Mouse (Mus musculus) myocyte (in vitro differentiated cells): ENCODE data around the gene 2900011O08Rik. TPM values are rescaled to one million over a fixed set of nuclear protein-coding genes. Genes with fewer than 3 reads are reported as not detected.
"Not testable (repeated sequence)": the region's sequence is repeated elsewhere in the genome, so short reads cannot be mapped to it uniquely, and the experiment has no call there.

Experiments
- H3K27me3 ChIP-seq: one replicate; pipeline ENCODE4 v1.6.1; 2011; ENCODE audit not compliant: control insufficient read depth, insufficient read depth, insufficient read length
- H3K36me3 ChIP-seq: one replicate; pipeline ENCODE4 v1.6.1; 2011; ENCODE audit not compliant: control insufficient read depth, insufficient read depth
- H3K4me2 ChIP-seq: one replicate; pipeline ENCODE4 v1.6.1; 2011; ENCODE audit warnings: low read depth, control low read depth
- H3K4me3 ChIP-seq: one replicate; pipeline ENCODE4 v1.5.1; 2011; ENCODE audit warnings: mild to moderate bottlenecking, control low read depth, moderate library complexity
- H3K79me2 ChIP-seq: one replicate; pipeline ENCODE4 v1.6.1; 2011; ENCODE audit not compliant: control insufficient read depth, insufficient read depth
- H3ac ChIP-seq: one replicate; pipeline ENCODE4 v1.6.1; 2011; ENCODE audit not compliant: control insufficient read depth, insufficient read length
- CEBPB ChIP-seq: IDR thresholded peaks from 2 replicates; pipeline ENCODE4 v1.6.1; 2011; ENCODE audit warnings: mild to moderate bottlenecking, moderate library complexity; ENCODE audit not compliant: poor library complexity, insufficient read depth, severe bottlenecking
- E2F4 ChIP-seq: IDR thresholded peaks from one replicate; pipeline ENCODE4 v1.6.1; 2011; ENCODE audit warnings: mild to moderate bottlenecking, control low read depth, moderate library complexity; ENCODE audit not compliant: insufficient read depth
- MAX ChIP-seq: IDR thresholded peaks from one replicate; pipeline ENCODE4 v1.6.1; 2011; ENCODE audit warnings: low read depth, mild to moderate bottlenecking, control low read depth
- MYOD1 ChIP-seq, 3 experiments: IDR thresholded peaks; one replicate each; pipeline ENCODE4 v1.6.1; 2011; ENCODE audit warnings: control low read depth in 2 of 3, low read depth in 2 of 3, mild to moderate bottlenecking in 2 of 3, moderate library complexity in 1 of 3; ENCODE audit not compliant: insufficient read length in 2 of 3, control insufficient read depth in 1 of 3
- MYOG ChIP-seq, 3 experiments: IDR thresholded peaks; one replicate each; pipeline ENCODE4 v1.6.1; 2011; ENCODE audit warnings: control low read depth in 2 of 3, low read depth in 2 of 3, mild to moderate bottlenecking in 2 of 3; ENCODE audit not compliant: insufficient read length in 2 of 3, control insufficient read depth in 1 of 3, insufficient read depth in 1 of 3
- POLR2A ChIP-seq: IDR thresholded peaks from one replicate; pipeline ENCODE4 v1.6.1; 2011; ENCODE audit warnings: low read depth, mild to moderate bottlenecking, control low read depth, moderate library complexity; ENCODE audit not compliant: insufficient read length
- POLR2AphosphoS2 ChIP-seq: IDR thresholded peaks from one replicate; pipeline ENCODE4 v1.6.1; 2011; ENCODE audit warnings: low read depth, control low read depth; ENCODE audit not compliant: insufficient read length
- REST ChIP-seq: IDR thresholded peaks from one replicate; pipeline ENCODE4 v1.6.1; 2011; ENCODE audit warnings: mild to moderate bottlenecking, control low read depth, moderate library complexity; ENCODE audit not compliant: insufficient read depth, insufficient read length
- SRF ChIP-seq: IDR thresholded peaks from one replicate; pipeline ENCODE4 v1.6.1; 2011; ENCODE audit warnings: low read depth; ENCODE audit not compliant: control insufficient read depth, insufficient read length
- TCF12 ChIP-seq: IDR thresholded peaks from one replicate; pipeline ENCODE4 v1.6.1; 2011; ENCODE audit warnings: mild to moderate bottlenecking, control low read depth; ENCODE audit not compliant: poor library complexity, insufficient read depth, severe bottlenecking
- TCF3 ChIP-seq: IDR thresholded peaks from one replicate; pipeline ENCODE4 v1.6.1; 2011; ENCODE audit warnings: low read depth, control low read depth; ENCODE audit not compliant: insufficient read length
- USF1 ChIP-seq: IDR thresholded peaks from one replicate; pipeline ENCODE4 v1.6.1; 2011; ENCODE audit warnings: low read depth, mild to moderate bottlenecking, control low read depth, moderate library complexity
- polyA plus RNA-seq: library from polyadenylated mRNA; unstranded; fragments of >200 nt; fragmentation: generic; extraction: Trizol; gene quantifications from one replicate; pipeline ENCODE4 v1.2.1, GENCODE M21; 2012; ENCODE audit warnings: missing spikeins

Gene 2900011O08Rik
- polyA plus RNA-seq, 1 experiment: 0.02 TPM

DNA sequence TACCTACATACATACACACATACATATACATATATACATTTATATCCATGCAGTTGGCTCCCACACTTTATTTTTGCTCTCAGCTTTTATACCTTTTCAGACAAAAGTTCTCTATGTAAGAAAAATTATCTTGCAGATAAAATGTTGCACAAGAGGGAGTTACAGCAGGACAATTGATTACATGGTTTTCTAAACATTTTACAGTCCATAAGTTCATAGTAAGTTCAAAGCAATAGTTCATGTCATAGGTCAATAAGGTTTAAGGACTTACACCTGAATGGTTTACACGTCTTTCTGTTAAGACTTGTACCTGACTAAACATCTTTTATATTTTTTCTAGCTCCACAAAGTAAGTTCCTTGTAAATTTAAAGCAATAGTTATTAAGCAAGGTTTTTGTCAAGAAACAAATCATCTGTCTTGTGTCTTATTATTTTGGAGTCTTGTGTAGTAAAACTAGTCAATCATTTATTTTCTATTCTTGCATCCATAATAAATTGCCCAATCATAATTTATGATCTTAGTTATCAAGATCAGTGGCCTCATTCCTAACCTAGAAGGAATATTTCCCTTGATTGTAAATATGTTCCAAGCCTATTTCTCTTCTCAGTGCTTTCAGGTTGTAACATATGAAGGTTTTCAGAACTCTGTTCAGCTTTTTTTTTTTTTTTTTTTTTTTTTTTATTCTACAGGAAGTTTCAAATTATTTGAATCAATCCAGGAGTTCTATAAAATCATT, 72.9 kb downstream of the 2900011O08Rik start:
- H3K27me3 ChIP-seq: no peaks in the 10 kb centered on the region
- H3K79me2 ChIP-seq: no peaks in the 10 kb centered on the region
- H3K36me3 ChIP-seq: no peaks in the 10 kb centered on the region
- TF ChIP-seq MYOG (IDR thresholded peaks at IDR 0.05; ENCODE audit: control insufficient read depth in 1 of 3, insufficient read depth in 1 of 3, insufficient read length in 2 of 3, low read depth in 2 of 3) (no peak), TCF12 (no peak), MAX (no peak), MYOD1 (IDR thresholded peaks at IDR 0.05; ENCODE audit: control insufficient read depth in 1 of 3, insufficient read length in 2 of 3, low read depth in 2 of 3) (no peak), POLR2A (no peak), E2F4 (no peak), REST (no peak), TCF3 (no peak), POLR2AphosphoS2 (no peak), CEBPB (no peak), SRF (no peak), USF1 (no peak)
- no peak overlapping the region for H3ac ChIP-seq
- H3K4me3 ChIP-seq: no peak overlapping the region
- no peak overlapping the region for H3K4me2 ChIP-seq

DNA sequence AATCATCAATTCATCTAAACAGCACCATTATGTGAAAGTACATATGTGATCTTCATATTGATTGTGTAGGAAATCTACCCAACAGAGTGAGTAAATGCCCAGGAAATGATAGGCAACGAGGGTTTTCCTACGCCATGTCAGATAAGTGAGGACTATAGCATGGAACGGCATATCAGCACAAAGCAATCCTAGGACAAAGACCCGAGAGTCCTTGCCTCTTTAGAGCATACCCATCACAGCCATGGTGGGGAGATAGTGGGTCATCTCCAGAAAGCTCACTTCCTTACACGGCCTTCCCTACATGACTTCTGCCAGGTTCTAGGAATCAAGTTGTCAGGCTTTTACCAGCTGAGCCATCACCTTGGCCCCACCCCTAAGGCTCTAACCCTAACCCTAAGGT, 73.5 kb downstream of the 2900011O08Rik start:
- no peak for TF ChIP-seq POLR2A
- Histone ChIP-seq H3K4me2 (no peak overlapping the region), H3K4me3 (no peak overlapping the region), H3K27me3 (no peaks in the 10 kb centered on the region), H3ac (no peak overlapping the region), H3K79me2 (no peaks in the 10 kb centered on the region), H3K36me3 (no peaks in the 10 kb centered on the region)

DNA sequence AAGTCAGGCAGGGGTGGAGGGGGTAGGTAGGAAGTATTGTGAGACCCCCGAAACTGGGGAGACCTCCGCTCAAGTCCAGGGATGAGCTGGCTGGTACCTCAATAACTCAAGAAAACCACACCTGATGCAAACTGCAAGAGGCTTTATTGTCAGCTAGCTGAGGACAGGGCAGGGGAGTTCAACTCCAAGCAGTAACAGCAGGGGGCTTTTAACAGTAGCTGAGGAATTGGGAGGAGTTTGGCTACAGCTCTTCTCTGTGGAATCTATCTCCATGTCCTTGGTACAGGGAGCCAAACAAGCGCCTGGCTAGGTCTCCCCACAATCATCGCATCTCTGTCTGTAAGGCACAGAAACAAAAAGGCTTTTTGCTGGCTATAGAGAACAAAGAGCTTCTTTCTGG, 80.2 kb downstream of the 2900011O08Rik start:
- not testable (repeated sequence) for H3K4me2 ChIP-seq, H3K4me3 ChIP-seq, H3ac ChIP-seq, H3K79me2 ChIP-seq, H3K36me3 ChIP-seq, H3K27me3 ChIP-seq

GRCm38 (mm10) chr16:14068701-14069100, 82.3 kb downstream of the 2900011O08Rik start:
- not testable (repeated sequence) for H3K4me3 ChIP-seq, H3ac ChIP-seq, H3K36me3 ChIP-seq, H3K27me3 ChIP-seq, H3K4me2 ChIP-seq, H3K79me2 ChIP-seq

GRCm38 (mm10) chr16:14070471-14071169, 84.2 kb downstream of the 2900011O08Rik start:
- Histone ChIP-seq H3K79me2 (no peaks in the 10 kb centered on the region), H3K27me3 (peaks cover 4% of the 10 kb centered on the region), H3K4me2 (no peak overlapping the region), H3ac (no peak overlapping the region), H3K4me3 (no peak overlapping the region), H3K36me3 (no peaks in the 10 kb centered on the region)
- TF ChIP-seq CEBPB: no peak
- no peak for TF ChIP-seq MYOG (IDR thresholded peaks at IDR 0.05; ENCODE audit: control insufficient read depth in 1 of 3, insufficient read depth in 1 of 3, insufficient read length in 2 of 3, low read depth in 2 of 3)
- no peak for TF ChIP-seq TCF12
- TF ChIP-seq USF1: no peak
- TF ChIP-seq MAX: no peak
- TF ChIP-seq MYOD1 (IDR thresholded peaks at IDR 0.05; ENCODE audit: control insufficient read depth in 1 of 3, insufficient read length in 2 of 3, low read depth in 2 of 3): no peak
- TF ChIP-seq SRF: no peak
- TF ChIP-seq POLR2A: no peak
- no peak for TF ChIP-seq TCF3
- TF ChIP-seq POLR2AphosphoS2: no peak

DNA sequence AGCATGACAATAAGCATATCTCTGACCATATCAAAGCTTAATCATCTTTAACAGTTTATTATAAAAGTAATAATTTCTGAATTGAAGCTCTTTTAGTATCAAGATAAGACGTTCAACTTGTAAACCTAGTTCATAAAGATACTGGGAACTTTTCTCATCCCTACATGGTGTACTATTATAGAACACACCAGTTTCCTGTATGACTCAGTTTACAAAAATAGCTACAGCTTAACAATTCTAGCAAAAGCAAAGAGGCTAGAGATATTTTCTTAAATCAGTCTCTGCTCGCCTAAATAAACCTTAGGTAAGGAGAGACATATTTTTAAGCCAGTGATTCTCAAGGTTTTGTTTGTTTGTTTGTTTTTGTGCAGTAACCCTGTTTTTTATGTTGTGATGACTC, 96.5 kb downstream of the 2900011O08Rik start:
- no peak overlapping the region for H3K4me3 ChIP-seq

More for the DNA sequence above, 96.5 kb downstream of the 2900011O08Rik start:
- no peak for TF ChIP-seq USF1
- no peak for TF ChIP-seq MYOD1 (IDR thresholded peaks at IDR 0.05; ENCODE audit: control insufficient read depth in 1 of 3, insufficient read length in 2 of 3, low read depth in 2 of 3)
- TF ChIP-seq E2F4: no peak
- no peak for TF ChIP-seq MYOG (IDR thresholded peaks at IDR 0.05; ENCODE audit: control insufficient read depth in 1 of 3, insufficient read depth in 1 of 3, insufficient read length in 2 of 3, low read depth in 2 of 3)
- TF ChIP-seq POLR2AphosphoS2: no peak
- no peak for TF ChIP-seq CEBPB
- TF ChIP-seq MAX: no peak
- Histone ChIP-seq H3K79me2 (no peaks in the 10 kb centered on the region), H3K4me2 (no peak overlapping the region), H3K27me3 (no peaks in the 10 kb centered on the region), H3ac (no peak overlapping the region), H3K36me3 (no peaks in the 10 kb centered on the region)
